Mouse (Mus musculus) yolk sac, embryonic 10.5 days (tissue): ENCODE measurements around the gene Ugt1a5.
"Not testable (repeated sequence)": the region's sequence is repeated elsewhere in the genome, so short reads cannot be mapped to it uniquely, and the experiment has no call there.

ENCODE experiments used
- DNase-seq: peaks from one replicate; pipeline ENCODE4 v3.0.0-alpha.2; 2017; ENCODE audit warnings: low spot score

The Ugt1a5 gene

DNA sequence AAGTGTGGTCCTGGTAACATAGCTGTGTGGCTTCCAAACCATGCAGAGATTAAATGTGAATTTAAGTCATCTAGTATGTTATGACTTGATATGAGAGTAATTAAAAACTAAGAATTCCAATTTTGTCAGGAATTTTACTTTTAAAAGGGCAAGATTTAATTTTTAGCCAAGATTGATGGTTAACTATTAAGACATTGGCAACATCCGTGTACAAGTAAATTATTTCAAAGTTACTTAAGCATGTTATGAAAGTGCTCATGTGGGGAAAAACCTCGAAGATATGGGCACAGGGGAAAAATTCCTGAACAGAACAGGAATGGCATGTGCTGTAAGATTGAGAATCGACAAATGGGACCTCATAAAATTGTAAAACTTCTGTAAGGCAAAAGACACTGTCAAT is 31.6 kb downstream of the Ugt1a5 start:
- DNase-seq, result no peak

GRCm38 (mm10) chr1:88199996-88200395 is 34.2 kb downstream of the Ugt1a5 start:
- DNase-seq, result no peak

DNA sequence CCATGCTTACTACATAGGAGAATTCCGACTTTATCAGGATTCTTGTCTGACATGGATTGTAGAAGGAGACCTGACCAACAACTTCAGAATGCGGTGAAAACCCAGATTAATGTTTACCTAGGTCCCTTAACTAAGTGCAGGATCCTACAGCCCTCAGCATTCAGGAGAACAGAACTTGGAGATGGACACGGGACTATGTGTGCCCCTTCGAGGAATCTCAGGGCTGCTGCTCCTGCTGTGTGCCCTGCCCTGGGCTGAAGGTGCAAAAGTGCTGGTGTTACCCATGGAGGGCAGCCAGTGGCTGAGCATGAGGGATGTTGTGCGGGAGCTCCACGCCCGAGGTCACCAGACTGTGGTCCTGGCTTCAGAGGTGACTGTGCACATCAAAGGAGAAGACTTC is 34.6 kb downstream of the Ugt1a5 start, which contains the start of gene Ugt1a2:
Gene Ugt1a2 (plus strand): TSS at position 146 of the 400 bp plus-strand sequence.
- no peak for DNase-seq

DNA sequence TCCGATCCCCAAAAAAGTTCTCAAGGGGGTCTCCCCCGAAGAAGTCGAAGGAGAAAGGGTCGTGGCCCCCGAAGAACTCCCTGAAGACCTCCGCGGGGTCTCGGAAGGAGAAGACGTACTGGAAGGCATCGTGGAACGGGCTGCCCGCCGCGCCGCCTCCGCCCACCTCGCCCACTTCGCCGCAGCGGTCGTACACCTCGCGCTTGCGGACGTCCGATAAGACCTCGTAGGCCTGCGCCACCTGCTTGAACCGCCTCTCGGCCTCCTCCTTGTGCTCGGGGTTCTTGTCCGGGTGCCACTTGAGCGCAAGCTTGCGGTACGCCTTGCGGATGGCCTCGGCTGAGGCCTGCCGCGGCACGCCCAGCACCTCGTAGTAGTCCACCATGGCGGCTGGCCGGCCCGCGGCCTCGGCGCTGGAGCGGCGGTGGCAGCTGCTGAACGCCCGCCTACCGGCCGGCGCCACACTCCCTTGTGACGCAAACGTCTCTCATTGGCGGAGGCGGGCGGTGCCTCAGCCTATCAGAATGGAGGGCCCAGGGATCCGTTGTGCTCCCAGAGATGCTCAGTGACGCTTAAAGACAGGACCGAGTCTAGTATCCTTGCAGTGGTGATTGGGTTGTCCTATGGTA is 39.6 kb downstream of the Ugt1a5 start, which contains the start of gene Dnajb3:
Gene Dnajb3 (minus strand): TSS at position 489 of the 629 bp plus-strand sequence.
- DNase-seq, result peak; percentile 87

DNA sequence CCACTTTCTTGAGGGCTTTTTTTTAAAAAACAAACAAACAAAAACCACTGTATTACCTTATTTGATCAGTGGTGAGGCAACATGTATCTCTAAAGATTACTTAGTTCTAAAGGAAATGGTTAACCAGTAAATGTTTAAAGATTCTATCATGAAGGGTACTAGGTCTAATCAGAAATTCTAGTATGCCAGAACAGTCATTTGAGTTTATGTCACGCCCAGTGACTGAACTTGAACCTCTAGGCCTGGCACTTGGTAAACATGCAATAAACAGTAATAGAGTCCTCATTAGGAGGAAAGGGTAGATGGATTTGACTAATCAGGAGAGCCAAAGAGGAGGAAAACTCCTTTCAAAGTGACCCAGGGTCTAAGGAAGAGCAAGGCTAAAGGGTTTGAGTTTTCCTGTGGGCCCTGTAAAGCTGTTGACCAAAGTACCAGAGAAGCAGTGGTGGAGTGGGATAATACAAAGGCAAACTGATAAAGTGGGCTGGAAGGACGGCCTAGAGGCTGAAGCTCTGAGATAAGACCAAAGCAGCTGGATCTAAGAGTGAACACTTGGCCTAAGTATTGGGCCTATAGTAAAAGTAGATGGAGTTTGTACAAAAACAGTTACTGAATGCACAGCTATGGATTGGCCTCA is 41.1 kb downstream of the Ugt1a5 start:
- peak; percentile 14 for DNase-seq

DNA sequence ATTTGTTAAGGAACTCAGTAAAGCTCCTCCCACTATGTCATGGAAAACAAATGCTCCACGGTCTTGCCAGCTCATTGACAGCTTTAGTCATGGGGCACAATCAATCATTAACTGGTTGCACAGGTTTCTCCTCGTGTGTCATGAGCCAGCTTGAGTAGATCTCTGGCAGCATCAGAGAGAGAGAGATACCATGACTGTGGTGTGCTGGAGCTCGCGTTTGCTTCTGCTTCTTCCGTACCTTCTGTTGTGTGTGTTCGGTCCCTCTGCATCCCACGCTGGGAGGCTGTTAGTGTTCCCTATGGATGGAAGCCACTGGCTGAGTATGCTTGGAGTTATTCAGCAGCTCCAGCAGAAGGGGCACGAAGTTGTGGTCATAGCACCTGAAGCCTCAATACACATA is 46.0 kb downstream of the Ugt1a5 start, which contains the start of gene Ugt1a1:
Gene Ugt1a1 (plus strand): TSS at position 148 of the 400 bp plus-strand sequence.
- peak; percentile 74 for DNase-seq

GRCm38 (mm10) chr1:88212341-88213045 is 46.7 kb downstream of the Ugt1a5 start:
- DNase-seq, result peak; percentile 38

DNA sequence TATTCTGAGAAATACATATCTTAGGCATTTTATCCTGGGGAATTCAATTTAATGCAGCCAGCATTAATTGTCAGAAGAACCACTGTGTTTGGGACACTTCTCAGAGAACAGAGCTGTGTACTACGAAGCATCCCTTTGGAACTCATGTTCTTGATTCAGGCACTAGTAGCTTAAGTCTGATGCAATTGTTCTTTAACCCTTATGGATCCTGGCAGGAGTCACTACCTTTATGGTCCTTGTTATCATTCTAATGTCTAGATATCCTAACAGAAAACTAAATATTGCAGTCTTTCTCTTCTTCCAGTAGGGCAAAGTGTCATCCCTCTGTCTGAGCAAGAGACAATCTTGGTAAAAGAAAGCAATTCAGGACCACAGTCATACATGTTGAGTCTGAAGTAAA is 47.2 kb downstream of the Ugt1a5 start:
- no peak for DNase-seq

GRCm38 (mm10) chr1:88213766-88214461 is 48.1 kb downstream of the Ugt1a5 start:
- DNase-seq, result peak; percentile 38

GRCm38 (mm10) chr1:88214462-88214952 is 48.7 kb downstream of the Ugt1a5 start:
- DNase-seq, result peak; percentile 18

GRCm38 (mm10) chr1:88215466-88216380 is 49.9 kb downstream of the Ugt1a5 start:
- peak; percentile 26 for DNase-seq

GRCm38 (mm10) chr1:88216551-88216950 is 50.7 kb downstream of the Ugt1a5 start:
- DNase-seq, result peak; percentile 17

- DNase-seq, result peak; percentile 19
Observed at GRCm38 (mm10) chr1:88217144-88217543, 51.3 kb downstream of the Ugt1a5 start.

GRCm38 (mm10) chr1:88217576-88217975 is 51.8 kb downstream of the Ugt1a5 start:
- DNase-seq, result peak; percentile 21

DNA sequence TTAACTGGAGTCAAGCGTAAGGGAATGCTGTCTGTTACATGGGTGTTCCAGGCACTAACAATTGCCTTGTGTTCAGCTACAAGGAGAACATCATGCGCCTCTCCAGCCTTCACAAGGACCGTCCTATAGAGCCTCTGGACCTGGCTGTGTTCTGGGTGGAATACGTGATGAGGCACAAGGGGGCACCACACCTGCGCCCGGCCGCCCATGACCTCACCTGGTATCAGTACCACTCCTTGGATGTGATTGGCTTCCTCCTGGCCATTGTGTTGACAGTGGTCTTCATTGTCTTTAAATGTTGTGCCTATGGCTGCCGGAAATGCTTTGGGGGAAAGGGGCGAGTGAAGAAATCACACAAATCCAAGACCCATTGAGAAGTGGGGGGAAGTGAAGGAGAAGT is 52.2 kb downstream of the Ugt1a5 start:
- DNase-seq, result peak; percentile 20

- peak; percentile 22 for DNase-seq
Observed at GRCm38 (mm10) chr1:88218591-88218990, 52.8 kb downstream of the Ugt1a5 start.

DNA sequence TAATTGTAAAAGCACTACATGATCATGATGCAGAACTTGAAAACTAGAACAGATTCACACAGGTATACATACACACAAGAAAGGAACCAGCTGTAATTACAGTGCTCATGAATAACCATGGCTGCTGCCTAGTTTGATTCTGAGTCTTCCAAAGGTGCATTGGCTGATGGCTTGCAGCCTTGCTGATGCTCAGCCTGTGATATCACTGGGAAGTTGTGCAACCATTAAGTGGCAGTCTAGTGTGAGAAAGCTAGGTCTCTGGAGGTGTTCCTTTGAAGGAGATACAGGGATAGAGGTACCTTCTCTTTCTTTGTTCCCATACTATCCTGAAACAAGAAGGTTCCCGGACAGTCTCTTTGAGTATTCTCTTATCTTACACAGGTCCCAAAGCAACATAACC is 53.2 kb downstream of the Ugt1a5 start:
- peak; percentile 10 for DNase-seq

DNA sequence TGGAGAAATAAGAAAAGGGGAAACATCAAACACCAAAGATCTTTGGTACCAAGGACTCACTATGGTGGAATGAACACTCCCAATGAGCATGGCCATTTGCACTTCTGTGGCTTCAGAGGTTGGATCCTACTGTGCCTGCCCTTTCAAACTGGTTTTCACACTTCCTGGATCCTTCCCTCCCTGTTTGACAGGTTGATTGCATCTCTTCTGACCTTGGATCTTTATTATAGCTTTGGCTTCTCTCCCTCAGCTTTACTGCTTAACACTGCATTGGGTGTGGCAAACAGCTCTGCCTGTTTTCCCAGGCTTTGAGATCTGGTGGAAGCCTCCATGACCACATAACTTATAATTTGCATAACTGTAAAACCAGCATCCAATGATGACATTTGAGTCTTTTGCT is 54.5 kb downstream of the Ugt1a5 start:
- DNase-seq, result peak; percentile 24

DNA sequence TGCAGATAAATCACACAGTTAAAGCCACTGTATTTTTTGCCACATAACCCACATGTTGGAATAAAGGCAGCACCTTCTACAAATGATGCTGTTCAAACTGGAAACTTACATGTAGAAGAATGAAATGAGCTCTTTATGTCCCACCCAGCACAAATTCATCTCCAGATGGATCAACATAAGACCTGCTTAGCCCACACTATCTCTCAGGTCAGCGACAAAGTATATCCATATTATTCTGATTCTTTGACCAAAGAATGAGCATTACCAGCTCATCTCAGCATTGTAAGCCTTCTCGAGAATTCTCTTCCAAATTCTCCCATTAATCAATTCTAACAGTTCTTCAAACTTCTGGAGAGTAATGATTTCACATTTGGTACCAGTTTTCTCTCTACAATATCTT is 56.4 kb downstream of the Ugt1a5 start:
- peak; percentile 15 for DNase-seq

- DNase-seq, result not testable (repeated sequence)
Observed at GRCm38 (mm10) chr1:88223011-88223515, 57.3 kb downstream of the Ugt1a5 start.

DNA sequence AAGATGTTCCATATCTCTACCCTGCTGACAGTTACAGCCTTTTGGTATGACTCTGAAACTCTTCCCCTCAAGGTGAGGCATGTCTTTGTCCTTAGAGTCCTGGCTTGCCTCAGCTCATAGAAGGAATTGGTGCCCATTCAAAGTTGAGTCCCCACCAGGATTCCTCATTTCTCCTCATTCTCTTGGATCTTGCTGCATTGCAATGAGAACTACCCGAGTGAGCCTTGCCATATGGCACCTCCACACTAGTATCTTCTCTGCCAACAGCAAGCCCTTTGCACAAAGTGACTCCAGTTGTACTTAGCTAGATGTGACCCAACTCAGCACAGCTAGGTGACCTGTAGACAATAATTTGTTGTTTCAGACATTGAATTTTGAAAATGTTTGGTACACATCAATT is 57.8 kb downstream of the Ugt1a5 start:
- DNase-seq, result no peak
